Mouse (Mus musculus): Measurements from ENCODE around the gene Pdcl. TPM values are rescaled to one million over a fixed set of nuclear protein-coding genes. Genes with fewer than 3 reads are reported as not detected.
A peak's percentile ranks its signal among the peaks of the same experiment; 100 is the strongest.

Pdcl gene
- total RNA-seq (2021) = 10 to 100 TPM; 11.3 to 12.7 TPM
- long read RNA-seq, experiment 1, transcript Pdcl-201 (4 exons, 2,858 nt) = major isoform, 8 of 8 reads
- long read RNA-seq, experiment 1, partial matches to known transcripts = 0 of 8 reads
- long read RNA-seq, experiment 1, other reads (novel, unspliced or antisense) = 0 of 8 reads
- long read RNA-seq, experiment 2, transcript Pdcl-201 (4 exons, 2,858 nt) = major isoform, 16 of 16 reads
- long read RNA-seq, experiment 2, partial matches to known transcripts = 0 of 16 reads
- long read RNA-seq, experiment 2, other reads (novel, unspliced or antisense) = 0 of 16 reads

DNA sequence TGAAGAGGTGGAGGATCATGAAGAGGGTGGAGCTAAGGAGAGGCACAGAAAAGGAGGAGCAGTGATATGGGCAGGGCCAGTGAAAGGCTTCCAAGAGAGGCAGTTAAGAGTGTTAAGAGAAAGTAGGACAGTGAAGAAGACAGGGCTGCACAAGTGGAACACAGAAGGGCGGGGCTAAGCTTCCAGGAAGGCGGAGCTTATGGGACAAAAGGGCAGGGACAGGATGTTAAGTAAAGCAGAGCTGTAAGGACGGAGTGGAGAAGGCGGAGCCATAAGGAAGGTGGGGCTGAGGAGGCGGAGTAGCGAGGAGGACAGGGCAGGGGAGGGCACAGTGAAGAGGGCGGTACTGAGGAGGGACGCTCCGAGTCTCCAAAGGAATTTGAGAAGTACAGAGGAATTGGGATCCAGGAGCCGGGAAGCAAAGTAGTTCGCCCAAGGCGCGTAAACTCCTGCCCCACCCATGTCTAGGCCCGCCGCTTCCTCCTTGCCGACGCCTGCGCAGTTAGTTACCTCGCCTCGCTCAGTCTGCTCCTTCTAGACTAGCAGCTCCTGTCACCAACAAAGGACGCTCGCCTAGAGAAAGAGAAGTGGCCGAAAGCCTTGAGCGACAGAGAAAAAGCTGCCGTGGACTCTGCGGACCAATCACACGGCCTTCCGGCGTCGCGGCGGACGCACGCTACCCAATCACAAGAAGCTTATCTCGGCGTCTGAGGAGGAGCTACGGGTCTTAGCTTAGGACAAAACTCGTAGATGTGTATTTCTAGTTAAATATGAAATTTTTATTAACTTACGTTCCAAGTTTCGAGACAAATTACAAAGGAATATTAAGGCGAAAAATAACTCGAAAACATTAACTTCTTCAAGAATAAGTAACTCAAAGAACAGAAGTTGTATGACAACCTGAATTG, at the start of gene Pdcl:
Gene Pdcl, minus strand, starts transcription at position 700 of the 908 bp plus-strand sequence.
- peak; percentile 92 for DNase-seq

DNA sequence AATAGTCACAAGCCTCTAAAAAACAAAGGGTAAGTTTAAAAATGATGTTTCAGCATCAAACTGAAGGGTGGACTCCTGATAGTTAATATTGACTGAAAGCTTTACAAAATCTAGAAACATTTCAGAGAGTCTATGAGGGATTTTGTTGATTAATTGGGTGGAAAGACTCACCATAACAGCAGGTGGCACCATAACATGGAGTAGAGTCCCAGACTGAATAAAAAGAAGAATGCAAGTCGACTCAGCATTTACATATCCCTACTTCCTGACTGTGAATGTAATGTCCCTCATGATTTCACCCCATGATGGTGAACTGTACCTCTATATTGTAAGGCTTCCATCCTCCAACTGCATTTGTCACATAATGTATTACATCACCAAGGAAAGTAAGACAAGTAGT, 36.4 kb upstream of the Pdcl start:
- DNase-seq = no peak

DNA sequence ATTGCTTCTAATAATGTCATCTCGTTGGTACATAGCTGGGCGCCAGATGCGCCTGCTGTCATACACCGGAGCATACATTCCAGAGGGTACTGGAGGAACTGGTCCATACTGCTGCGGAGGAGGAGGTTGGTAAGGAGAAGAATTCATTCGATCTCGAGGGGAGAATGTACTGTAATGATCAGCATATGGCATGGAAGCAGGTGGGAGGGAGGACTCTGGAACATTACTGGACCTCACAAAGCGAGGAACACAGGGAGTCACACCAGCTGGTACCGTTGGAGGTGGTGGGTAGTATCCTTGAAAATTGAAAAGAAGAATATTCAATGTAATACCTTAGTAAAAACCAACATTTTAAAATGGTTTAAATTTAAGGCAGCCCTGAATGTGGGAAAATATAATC, 23.8 kb upstream of the Pdcl start:
- no peak for DNase-seq

DNA sequence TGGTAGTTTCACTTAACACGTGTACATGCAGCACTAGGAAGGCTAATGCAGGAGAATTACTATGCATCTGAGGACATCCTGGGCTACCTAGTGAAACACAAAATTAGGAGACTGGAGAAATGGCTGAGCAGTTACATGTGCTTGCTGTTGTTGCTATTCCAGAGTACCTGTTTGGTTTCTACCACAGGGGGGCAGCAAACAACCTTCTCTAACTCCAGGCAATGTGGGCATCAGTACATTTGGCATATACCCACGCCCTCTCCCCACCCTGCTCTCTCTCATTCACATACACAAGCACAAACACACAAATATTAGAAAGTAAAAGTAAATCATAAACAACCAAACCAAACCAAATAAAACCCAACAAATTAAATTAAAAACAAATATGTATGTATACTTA, 21.1 kb upstream of the Pdcl start:
- DNase-seq = peak; percentile 11

DNA sequence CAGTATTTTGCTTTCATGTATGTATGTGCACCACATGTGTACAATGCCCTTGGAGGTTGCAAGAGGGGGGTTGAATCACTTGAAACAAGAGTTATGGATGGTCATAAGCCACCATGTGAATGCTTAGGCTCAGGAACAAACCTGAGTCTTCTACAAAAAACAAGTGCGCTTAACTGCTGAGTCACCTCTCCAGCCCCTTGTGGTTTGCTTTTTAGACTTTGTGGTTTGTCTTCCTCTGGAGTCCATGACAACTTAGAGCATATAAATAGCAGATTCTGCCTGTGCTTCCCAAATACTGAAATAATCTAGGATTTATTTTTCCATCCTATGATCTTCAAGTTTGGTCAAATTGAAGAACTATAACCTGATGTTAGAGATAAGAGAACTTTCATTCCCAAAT, 16.9 kb upstream of the Pdcl start:
- DNase-seq = no peak

DNA sequence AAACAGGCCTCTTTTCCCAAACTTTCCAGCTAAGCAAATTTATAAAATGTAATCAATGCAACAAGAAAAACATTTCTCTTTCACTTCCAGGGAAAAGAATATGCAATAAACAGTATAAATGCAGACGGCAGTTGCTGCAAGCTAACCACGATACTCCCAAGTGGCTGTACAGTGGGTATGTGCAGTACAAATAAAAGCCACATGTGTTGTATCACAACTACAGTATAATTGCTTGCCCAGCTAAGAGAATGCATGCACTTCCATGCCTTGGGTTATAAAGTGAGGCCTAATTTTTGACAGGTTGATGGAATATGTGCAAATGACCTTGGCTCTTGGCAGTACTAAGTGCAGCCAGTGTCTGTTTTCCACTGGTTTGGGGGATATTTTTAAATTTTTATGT, 11.5 kb upstream of the Pdcl start:
- no peak for DNase-seq

DNA sequence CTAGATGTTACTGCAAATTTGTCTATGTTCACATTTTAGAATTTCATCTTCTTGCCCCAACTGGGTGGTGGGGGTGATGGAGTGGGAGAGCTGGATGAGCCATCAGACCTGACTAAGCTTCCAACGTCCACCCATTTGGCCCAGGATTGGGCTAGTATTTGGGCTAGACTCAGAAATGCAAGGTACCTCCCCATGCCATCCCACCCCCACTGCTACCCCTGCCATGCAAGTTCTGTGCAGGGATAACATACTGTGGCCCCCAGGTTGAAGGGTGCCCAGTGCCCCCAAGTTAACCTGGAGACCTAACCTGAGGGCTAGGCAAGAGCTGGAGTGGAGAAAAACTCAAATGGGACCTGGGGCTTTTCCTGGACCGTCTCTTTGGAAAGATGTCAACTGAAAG, 776 bp upstream of the Pdcl start:
- no peak for DNase-seq

DNA sequence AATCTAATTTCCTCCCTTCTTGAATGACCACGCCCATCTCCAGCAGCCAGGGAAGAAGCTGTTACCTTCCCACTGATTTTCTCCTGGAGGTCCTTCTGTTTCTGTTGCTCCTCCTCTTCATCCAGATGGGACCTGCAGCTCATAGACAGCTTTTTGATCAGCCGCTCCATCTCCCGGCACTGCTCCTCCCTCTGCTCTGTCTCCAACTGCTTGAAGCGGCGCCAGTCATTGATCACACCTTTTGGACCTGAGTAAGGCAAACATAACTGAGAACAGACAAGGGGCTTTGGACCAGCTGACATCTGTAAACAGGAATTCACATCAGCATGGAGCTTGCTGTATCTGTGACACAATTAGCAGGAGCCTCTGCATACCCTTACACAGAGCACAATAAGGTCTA, 3.6 kb downstream of the Pdcl start:
- DNase-seq = no peak

DNA sequence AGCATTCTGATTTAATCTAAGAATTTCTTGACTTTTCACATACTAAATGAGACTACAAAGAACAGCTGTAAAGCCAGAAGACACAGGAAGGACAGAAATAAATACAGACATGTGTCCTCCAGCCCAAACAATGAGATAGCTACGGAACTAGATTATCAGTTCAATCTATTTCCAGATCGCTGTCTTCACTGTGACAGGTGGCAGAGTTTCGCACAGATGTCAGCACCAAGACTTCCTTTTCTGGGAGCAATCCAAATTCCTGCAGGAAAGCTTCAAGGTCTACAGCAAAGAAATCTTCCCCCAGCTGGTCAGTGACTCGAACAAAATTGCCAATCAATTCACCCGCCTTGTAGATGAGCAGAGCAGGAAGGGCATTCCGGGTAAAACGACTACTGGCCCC, 7.5 kb downstream of the Pdcl start:
- no peak for DNase-seq

DNA sequence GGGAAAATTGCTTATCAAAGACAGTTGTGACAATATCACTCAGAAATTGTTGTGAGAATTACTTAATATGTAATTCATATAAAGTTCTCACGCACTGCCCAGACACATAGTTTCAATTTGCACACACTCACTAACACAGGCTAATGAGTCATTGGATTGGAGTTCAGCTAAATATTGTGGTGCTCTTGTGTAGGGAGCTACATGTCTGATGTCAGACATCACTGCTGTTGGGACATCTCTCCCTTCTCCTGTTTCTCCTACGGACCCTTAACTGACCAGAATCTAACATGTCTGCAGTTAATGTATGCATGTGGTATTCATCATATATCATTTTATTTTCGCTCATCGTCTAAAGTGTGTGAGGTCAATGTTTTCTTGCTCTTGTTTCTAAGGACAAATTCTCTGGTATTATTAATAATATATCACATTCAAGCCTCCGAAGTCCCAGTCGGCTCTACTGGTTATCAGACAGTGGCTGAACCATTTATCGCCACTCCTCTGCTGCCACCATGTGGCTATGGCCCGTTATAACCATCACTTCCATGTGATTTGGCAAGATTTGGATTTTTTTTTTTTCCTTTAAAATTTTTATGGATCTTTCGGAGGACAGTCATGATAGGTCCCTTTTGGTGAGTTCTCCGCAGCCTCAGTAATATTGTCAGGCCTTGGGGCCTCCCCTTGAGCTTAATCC, 20.5 kb downstream of the Pdcl start:
- no peak for DNase-seq

DNA sequence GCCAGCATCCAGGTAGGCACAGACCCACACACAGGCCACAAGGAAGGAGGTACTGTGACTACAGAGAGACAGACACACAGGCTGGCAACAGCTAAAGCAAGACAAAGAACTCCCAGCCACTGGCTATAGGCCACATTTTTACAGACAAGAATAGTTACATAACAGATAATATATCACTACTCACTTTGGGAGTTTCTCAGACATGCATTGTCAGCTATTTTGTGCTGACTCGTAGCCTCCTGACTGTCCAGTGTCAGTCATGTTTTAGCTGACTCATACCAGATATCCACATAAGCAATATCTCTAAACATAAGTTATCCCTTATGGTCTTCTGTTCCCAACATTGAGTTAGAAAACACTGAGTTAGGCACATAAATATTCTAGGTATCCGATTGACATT, 25.8 kb downstream of the Pdcl start:
- no peak for DNase-seq

DNA sequence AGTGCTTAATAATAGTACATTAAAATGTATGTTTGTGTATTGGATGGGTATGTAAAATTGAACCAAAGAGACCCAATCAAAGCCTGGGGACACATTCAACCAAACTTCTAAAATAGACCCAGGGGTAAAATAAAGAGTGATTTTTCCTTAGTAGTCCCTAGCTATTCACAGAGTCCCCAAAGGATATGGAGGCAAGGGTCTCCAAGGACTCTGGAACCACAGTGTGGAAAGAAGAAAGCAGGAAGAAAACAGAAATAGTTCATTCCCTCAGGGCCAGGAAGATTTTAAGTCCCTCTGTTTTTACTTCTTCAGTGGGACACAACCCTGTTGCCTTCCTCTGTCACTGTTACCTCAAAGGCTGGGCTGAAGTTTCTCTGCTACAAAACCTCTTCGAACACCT, 32.9 kb downstream of the Pdcl start, which contains the start of gene Olfr368:
Gene Olfr368, plus strand, starts transcription at position 301 of the 400 bp plus-strand sequence.
- DNase-seq = no peak

Other genes with a start within 250 kb of the Pdcl start
- not detected for gene Olfr362, start 241.4 kb downstream of the Pdcl start, total RNA-seq (2021)
- not detected for gene Olfr364-ps1, start 220.0 kb downstream of the Pdcl start, total RNA-seq (2021)
- gene Olfr365, start 171.1 kb downstream of the Pdcl start, total RNA-seq (2021) = not detected
- not detected for gene Olfr366, start 147.8 kb downstream of the Pdcl start, total RNA-seq (2021)
- gene Olfr368, start 32.8 kb downstream of the Pdcl start, total RNA-seq (2021) = not detected
- gene Rc3h2, start 63.6 kb upstream of the Pdcl start, total RNA-seq (2021) = 10 to 100 TPM; 33.4 to 40.7 TPM
- gene Zbtb26, start 83.8 kb upstream of the Pdcl start, total RNA-seq (2021) = 1 to 10 TPM; 3.7 to 4.0 TPM
- gene Zbtb6, start 83.8 kb upstream of the Pdcl start, total RNA-seq (2021) = 1 to 10 TPM; 2.9 to 3.1 TPM
- 10 to 100 TPM; 25.3 to 27.2 TPM for gene Rabgap1, start 83.9 kb upstream of the Pdcl start, total RNA-seq (2021)
- gene Gpr21, start 157.0 kb upstream of the Pdcl start, total RNA-seq (2021) = under 1 TPM; 0.51 to 0.83 TPM

All from gastrocnemius, postnatal 25 days (tissue).